Mouse (Mus musculus) c-Kit-positive CD71-positive TER-119-negative erythroid progenitor cells, embryonic 14.5 days (primary cell): ENCODE results near the gene Comtd1.

ENCODE experiments used
- DNase-seq: peaks from one replicate; pipeline ENCODE4 v3.0.0-alpha.2; 2013; ENCODE audit warnings: low read depth

The Comtd1 gene

DNA sequence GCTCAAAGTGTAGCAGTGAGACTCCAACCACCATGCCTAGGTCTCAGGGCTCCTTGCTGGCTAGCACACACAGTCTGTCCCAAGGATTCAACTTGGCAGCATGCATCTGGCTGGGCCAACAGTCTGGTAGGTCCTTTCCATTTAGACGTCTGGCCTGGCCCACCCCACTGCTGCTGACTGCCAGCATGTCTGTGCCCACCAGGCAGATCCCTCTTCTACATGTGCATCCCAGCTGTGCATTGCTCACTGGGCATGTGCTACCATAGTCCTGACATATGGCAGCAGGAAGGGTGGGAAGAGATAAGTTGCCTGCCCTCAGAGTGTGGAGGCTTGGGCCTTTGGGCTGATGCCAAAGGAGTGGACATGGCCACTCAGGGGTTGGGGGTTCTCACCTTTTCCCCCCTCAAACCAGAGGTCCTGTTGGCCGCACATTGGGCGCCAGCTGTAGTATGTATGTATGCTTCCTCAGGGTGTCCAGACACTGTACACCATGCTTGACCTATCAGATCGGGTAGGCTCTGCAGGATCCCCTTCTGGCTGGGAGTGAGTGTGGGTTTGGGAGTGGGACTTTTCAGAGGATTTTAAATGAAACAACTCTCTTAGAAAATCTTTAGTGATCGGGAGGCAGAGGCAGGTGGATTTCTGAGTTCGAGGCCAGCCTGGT is 46.1 kb downstream of the Comtd1 start:
- DNase-seq = no peak

DNA sequence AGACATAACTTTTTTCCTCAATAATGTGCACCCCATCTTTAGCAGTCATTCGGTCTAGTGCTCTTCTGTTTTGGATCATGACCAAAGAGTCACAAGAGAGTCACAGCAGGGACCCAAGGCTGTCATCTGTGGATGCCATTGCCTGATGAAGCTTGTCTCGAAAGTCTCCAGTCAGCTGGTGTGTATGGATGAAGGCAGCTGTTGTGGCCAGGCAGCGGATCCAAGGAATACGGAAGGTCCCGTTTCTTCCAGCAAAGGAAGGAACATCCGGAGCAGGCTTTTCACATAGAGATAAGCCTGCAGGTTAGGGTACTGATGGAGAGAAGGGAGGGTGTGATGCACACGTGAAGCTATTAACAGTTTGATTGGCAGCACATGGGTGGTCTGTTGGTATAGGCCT is 47.2 kb downstream of the Comtd1 start:
- no peak for DNase-seq

DNA sequence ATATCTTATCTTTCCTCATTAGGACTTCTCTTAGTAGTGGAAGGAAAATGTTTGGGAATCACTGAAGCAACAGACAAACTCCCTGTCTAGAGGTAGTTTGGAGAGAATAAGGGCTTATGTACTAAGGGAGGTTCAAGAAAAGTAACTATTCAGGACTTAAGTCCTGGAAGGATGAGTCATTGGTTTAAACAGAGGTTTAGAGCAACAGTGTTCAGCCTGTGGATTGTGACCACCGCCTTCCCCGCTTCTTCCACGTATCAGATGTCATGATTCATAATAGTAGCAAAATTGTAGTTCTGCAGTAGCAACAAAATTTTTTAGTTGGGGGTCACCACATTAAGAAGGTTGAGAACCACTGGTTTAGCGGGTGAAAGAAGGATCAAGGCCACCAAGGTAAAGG is 48.1 kb downstream of the Comtd1 start:
- no peak for DNase-seq
